Mouse (Mus musculus): ENCODE data around the gene Trpm2. TPM values are rescaled to one million over a fixed set of nuclear protein-coding genes. Genes with fewer than 3 reads are reported as not detected.

Trpm2 gene
- total RNA-seq, 2 experiments from 2014 or later: 0.42 to 38.6 TPM

Other genes with a start within 250 kb of the Trpm2 start
- gene Krtap12-1, start 250.0 kb downstream of the Trpm2 start, total RNA-seq (2015; ENCODE audit: low replicate concordance): not detected in 2 replicates
- gene Krtap12-1, start 250.0 kb downstream of the Trpm2 start, total RNA-seq (2017; ENCODE audit: low replicate concordance): not detected in 2 replicates
- not detected in 2 replicates for gene Gm10100, start 244.1 kb downstream of the Trpm2 start, total RNA-seq (2015; ENCODE audit: low replicate concordance)
- not detected in 2 replicates for gene Gm10100, start 244.1 kb downstream of the Trpm2 start, total RNA-seq (2017; ENCODE audit: low replicate concordance)
- gene Gm18596, start 227.9 kb downstream of the Trpm2 start, total RNA-seq (2015; ENCODE audit: low replicate concordance): not detected in 2 replicates
- not detected in 2 replicates for gene Gm18596, start 227.9 kb downstream of the Trpm2 start, total RNA-seq (2017; ENCODE audit: low replicate concordance)
- not detected in 2 replicates for gene Gm9736, start 219.2 kb downstream of the Trpm2 start, total RNA-seq (2015; ENCODE audit: low replicate concordance)
- not detected in 2 replicates for gene Gm9736, start 219.2 kb downstream of the Trpm2 start, total RNA-seq (2017; ENCODE audit: low replicate concordance)
- gene Gm3233, start 210.9 kb downstream of the Trpm2 start, total RNA-seq (2015; ENCODE audit: low replicate concordance): not detected in 2 replicates
- not detected in 2 replicates for gene Gm3233, start 210.9 kb downstream of the Trpm2 start, total RNA-seq (2017; ENCODE audit: low replicate concordance)
- gene Gm3238, start 199.2 kb downstream of the Trpm2 start, total RNA-seq (2015; ENCODE audit: low replicate concordance): not detected in 2 replicates
- gene Gm3238, start 199.2 kb downstream of the Trpm2 start, total RNA-seq (2017; ENCODE audit: low replicate concordance): not detected in 2 replicates
- gene Gm7138, start 193.6 kb downstream of the Trpm2 start, total RNA-seq (2015; ENCODE audit: low replicate concordance): not detected in 2 replicates
- not detected in 2 replicates for gene Gm7138, start 193.6 kb downstream of the Trpm2 start, total RNA-seq (2017; ENCODE audit: low replicate concordance)
- not detected in 2 replicates for gene Gm3250, start 188.0 kb downstream of the Trpm2 start, total RNA-seq (2015; ENCODE audit: low replicate concordance)
- not detected in 2 replicates for gene Gm3250, start 188.0 kb downstream of the Trpm2 start, total RNA-seq (2017; ENCODE audit: low replicate concordance)
- not detected in 2 replicates for gene Gm7137, start 182.4 kb downstream of the Trpm2 start, total RNA-seq (2015; ENCODE audit: low replicate concordance)
- gene Gm7137, start 182.4 kb downstream of the Trpm2 start, total RNA-seq (2017; ENCODE audit: low replicate concordance): not detected in 2 replicates
- gene Gm9639, start 175.5 kb downstream of the Trpm2 start, total RNA-seq (2015; ENCODE audit: low replicate concordance): not detected in 2 replicates
- gene Gm9639, start 175.5 kb downstream of the Trpm2 start, total RNA-seq (2017; ENCODE audit: low replicate concordance): not detected in 2 replicates
- gene Gm19668, start 171.4 kb downstream of the Trpm2 start, total RNA-seq (2015; ENCODE audit: low replicate concordance): not detected in 2 replicates
- gene Gm19668, start 171.4 kb downstream of the Trpm2 start, total RNA-seq (2017; ENCODE audit: low replicate concordance): not detected in 2 replicates
- not detected in 2 replicates for gene Gm9507, start 158.7 kb downstream of the Trpm2 start, total RNA-seq (2015; ENCODE audit: low replicate concordance)
- not detected in 2 replicates for gene Gm9507, start 158.7 kb downstream of the Trpm2 start, total RNA-seq (2017; ENCODE audit: low replicate concordance)
- not detected in 2 replicates for gene Gm2696, start 155.9 kb downstream of the Trpm2 start, total RNA-seq (2015; ENCODE audit: low replicate concordance)
- not detected in 2 replicates for gene Gm2696, start 155.9 kb downstream of the Trpm2 start, total RNA-seq (2017; ENCODE audit: low replicate concordance)
- gene Krtap10-4, start 143.5 kb downstream of the Trpm2 start, total RNA-seq (2015; ENCODE audit: low replicate concordance): not detected in 2 replicates
- not detected in 2 replicates for gene Krtap10-4, start 143.5 kb downstream of the Trpm2 start, total RNA-seq (2017; ENCODE audit: low replicate concordance)
- gene Krtap10-10, start 134.6 kb downstream of the Trpm2 start, total RNA-seq (2015; ENCODE audit: low replicate concordance): not detected in 2 replicates
- gene Krtap10-10, start 134.6 kb downstream of the Trpm2 start, total RNA-seq (2017; ENCODE audit: low replicate concordance): not detected in 2 replicates
- not detected in 2 replicates for gene Gm36176, start 123.8 kb downstream of the Trpm2 start, total RNA-seq (2015; ENCODE audit: low replicate concordance)
- not detected in 2 replicates for gene Gm36176, start 123.8 kb downstream of the Trpm2 start, total RNA-seq (2017; ENCODE audit: low replicate concordance)
- gene Gm10318, start 117.7 kb downstream of the Trpm2 start, total RNA-seq (2015; ENCODE audit: low replicate concordance): not detected in 2 replicates
- gene Gm10318, start 117.7 kb downstream of the Trpm2 start, total RNA-seq (2017; ENCODE audit: low replicate concordance): not detected in 2 replicates
- gene Gm3285, start 108.6 kb downstream of the Trpm2 start, total RNA-seq (2015; ENCODE audit: low replicate concordance): not detected in 2 replicates
- gene Gm3285, start 108.6 kb downstream of the Trpm2 start, total RNA-seq (2017; ENCODE audit: low replicate concordance): not detected in 2 replicates
- gene Lrrc3, start 68.0 kb downstream of the Trpm2 start, total RNA-seq (2015; ENCODE audit: low replicate concordance): not detected in 2 replicates
- not detected in 2 replicates for gene Lrrc3, start 68.0 kb downstream of the Trpm2 start, total RNA-seq (2017; ENCODE audit: low replicate concordance)
- not detected in 2 replicates for gene 1810043G02Rik, start 8.0 kb upstream of the Trpm2 start, total RNA-seq (2015; ENCODE audit: low replicate concordance)
- gene 1810043G02Rik, start 8.0 kb upstream of the Trpm2 start, total RNA-seq (2017; ENCODE audit: low replicate concordance): 0.26 and 3.5 TPM in 2 replicates
- 0.42 and 1.8 TPM in 2 replicates for gene Pfkl, start 39.5 kb upstream of the Trpm2 start, total RNA-seq (2015; ENCODE audit: low replicate concordance)
- gene Pfkl, start 39.5 kb upstream of the Trpm2 start, total RNA-seq (2017; ENCODE audit: low replicate concordance): 9.2 and 9.8 TPM in 2 replicates
- gene Dnmt3l, start 71.4 kb upstream of the Trpm2 start, total RNA-seq (2015; ENCODE audit: low replicate concordance): not detected in 2 replicates
- 1.1 TPM in 1 of 2 replicates, not detected in the other for gene Dnmt3l, start 71.4 kb upstream of the Trpm2 start, total RNA-seq (2017; ENCODE audit: low replicate concordance)
- gene Aire, start 73.0 kb upstream of the Trpm2 start, total RNA-seq (2015; ENCODE audit: low replicate concordance): not detected in 2 replicates
- not detected in 2 replicates for gene Aire, start 73.0 kb upstream of the Trpm2 start, total RNA-seq (2017; ENCODE audit: low replicate concordance)
- 2.9 and 3.4 TPM in 2 replicates for gene Icosl, start 98.7 kb upstream of the Trpm2 start, total RNA-seq (2015; ENCODE audit: low replicate concordance)
- gene Icosl, start 98.7 kb upstream of the Trpm2 start, total RNA-seq (2017; ENCODE audit: low replicate concordance): 0.13 and 0.53 TPM in 2 replicates
- gene D10Jhu81e, start 199.2 kb upstream of the Trpm2 start, total RNA-seq (2015; ENCODE audit: low replicate concordance): 14.4 and 36.9 TPM in 2 replicates
- 14.1 and 23.9 TPM in 2 replicates for gene D10Jhu81e, start 199.2 kb upstream of the Trpm2 start, total RNA-seq (2017; ENCODE audit: low replicate concordance)
- gene Pwp2, start 214.6 kb upstream of the Trpm2 start, total RNA-seq (2015; ENCODE audit: low replicate concordance): 2.5 and 2.9 TPM in 2 replicates
- gene Pwp2, start 214.6 kb upstream of the Trpm2 start, total RNA-seq (2017; ENCODE audit: low replicate concordance): 7.8 and 10.1 TPM in 2 replicates